Mouse (Mus musculus) heart, adult 9 months (tissue): ENCODE measurements around the gene Cfap58.

Experiments
- DNase-seq, 2 experiments: peaks; one replicate each; pipeline ENCODE4 v3.0.0; 2022; ENCODE audit warnings: low spot score in 2 of 2

Cfap58 gene

DNA sequence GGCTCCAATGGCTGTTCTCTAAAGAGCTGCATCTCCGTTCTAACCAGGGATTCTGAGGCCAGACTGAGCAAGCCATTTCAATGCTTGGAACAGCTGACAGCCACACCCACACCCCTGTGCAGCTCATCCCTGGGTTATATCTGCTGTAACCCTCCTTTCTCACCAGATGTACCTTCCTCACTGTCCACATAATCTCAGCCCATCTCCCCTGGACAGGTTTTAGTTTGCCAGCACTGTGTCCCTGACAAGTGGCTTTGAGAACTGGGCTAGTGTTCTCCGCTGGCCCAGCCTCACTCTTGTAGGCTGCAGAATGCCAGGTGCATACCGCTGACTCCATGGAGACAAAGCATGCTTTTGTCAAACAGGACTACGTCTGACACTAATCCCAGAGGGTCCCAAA is 20.1 kb upstream of the Cfap58 start:
- DNase-seq, result no peak

DNA sequence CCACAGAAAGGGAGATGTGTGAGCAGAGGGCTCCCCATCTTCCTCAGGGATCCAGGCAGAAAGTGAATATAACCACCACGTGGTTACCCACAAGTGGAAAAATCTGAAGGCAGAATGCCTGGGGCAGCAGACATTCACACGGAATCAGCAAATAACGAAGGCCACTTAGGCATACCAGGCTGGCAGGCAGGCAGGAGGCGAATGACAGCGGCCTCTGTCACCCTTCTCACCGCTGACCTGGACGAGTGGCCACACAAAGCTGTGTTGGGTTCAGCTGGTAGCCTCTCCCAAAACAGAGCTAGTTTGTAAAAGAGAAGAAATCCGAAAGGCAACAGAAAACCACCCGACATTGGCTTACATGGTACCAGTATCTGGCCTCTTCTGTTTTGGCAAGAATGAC is 19.5 kb upstream of the Cfap58 start:
- no peak for DNase-seq

DNA sequence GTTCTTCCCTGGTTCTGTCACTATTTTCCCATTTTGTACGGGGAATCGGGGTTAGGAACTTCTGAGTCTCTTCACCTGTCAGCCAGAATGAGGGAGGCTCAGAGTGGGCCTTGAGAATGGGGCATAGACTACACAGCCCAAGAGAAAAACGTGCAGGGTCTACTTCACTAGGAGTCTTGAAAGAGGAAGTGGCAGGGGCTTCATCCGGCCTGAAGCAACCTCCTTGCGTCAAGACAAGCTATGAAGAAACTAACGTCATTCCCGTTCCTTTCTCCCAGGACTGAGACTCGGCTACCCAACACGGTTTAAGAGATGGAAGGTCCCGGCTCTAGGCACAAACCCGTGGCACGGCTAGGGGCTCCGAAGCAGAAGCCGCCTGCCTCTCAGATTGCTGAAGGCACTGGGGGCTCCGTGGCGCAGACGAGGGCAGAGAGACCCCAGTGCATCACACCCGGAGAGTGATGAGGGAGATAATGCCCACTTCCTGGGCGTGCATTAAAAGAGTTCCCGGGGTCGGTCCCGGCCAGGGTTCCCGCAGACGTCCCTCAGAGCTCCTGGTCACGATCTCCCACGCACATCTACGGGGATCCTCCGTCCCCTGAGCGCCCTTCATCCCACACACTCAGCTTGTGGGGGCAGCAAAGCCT is 18.9 kb upstream of the Cfap58 start:
- peak in 1 of 2 experiments; percentile 31 for DNase-seq

DNA sequence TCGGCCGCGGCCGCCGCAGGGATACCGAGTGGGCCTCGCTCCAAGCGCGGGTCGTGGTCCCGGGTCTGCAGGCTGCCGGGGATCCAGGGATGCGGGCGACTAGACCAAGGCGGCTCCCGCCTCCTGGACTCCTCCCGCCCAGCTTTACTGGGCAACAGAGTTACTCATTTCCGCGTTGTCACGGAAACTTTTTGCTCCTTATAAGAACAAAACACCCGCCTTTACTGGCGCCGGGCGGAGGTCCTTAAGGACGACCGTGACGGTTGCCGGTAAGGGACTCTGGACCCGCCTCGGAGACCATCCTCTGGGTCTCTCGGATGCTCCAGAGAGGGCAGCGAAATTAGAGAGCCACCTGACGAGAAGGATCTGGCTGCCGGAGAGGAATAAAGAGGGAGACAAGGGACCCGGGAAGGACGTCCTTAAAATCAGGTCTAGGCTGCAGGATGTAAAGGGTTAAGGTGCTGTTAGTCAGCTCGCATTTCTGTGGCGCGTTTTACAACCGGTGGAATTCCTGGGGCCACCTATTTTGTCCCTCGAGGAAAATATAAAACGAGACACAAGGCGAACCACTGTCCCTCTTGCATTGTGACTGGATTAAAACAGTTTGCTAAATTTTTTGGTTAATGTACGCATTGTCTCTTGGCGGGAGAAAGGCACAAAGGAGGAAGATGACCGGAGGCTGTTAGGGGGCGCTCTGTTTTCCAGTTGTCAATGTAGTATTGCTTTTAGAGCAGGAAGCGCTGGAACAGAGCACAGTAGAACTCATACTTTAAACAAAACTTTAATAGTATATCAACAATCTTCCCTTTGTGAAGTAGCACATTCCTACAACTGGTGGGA is 18.1 kb upstream of the Cfap58 start, which contains the start of the genes Cfap43 and Itprip:
Gene Cfap43, minus strand, starts transcription at position 162 of the 840 bp plus-strand sequence.
Gene Itprip, minus strand, starts transcription at position 174 of the 840 bp plus-strand sequence.
- peak; percentile 91 to 93 for DNase-seq

DNA sequence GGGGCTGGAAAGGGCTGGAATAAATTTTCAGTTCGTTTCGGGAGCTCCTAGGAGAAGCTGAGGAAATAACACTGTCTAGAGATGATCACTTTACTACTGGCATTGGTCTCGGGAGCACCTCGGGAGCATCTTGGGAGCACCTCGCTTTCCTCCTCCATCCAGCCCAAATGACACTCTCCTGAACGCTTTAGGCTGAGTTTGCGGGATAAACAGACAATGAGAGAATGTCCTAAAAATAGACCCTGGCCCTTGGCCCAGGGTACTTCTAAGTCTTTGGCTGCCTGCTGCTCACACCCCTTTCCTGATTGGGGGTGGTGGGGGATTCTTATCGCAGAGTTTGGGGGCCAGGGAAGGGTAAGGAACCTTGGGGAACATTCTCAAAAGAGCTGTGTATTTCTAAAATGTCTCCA is 17.5 kb upstream of the Cfap58 start:
- peak; percentile 64 to 82 for DNase-seq

DNA sequence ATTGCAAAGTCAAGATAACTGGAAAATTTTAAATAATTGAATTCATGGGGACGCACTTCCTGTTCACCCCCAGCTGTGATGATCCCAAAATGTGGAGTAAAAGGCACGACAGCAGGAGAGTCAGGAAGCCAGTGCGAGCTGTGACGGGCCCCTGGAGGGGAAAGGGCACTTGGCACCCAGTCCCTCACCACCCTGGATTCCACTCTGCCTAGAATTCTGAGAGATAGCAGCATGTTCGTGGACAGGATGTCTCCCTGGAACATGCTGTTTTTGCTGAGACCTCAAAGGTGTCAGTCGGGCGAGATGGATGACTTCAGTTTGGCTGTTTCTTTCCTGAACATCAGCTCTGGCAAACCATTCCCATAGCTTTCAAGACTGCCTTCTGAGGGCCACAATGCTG is 11.7 kb upstream of the Cfap58 start:
- no peak for DNase-seq

DNA sequence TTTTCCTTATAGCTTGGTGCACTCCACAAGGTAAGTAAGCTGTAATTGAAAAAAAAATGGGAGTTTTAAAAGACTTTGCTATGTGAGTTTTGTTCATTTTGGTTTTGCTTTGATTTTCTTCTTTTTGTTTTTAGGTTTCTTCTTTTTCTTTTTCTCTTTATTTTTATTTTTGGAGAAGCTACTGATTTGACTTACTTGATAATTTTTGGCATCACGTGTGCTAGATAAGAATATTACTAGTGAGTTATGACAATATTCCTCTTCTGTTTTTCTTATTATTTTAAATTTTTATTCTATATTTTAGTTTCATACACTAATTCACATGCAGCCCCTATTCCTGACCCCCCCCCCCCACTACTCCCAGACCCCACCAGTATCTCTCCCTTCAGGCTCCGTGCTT is 10.4 kb upstream of the Cfap58 start:
- DNase-seq, result no peak

DNA sequence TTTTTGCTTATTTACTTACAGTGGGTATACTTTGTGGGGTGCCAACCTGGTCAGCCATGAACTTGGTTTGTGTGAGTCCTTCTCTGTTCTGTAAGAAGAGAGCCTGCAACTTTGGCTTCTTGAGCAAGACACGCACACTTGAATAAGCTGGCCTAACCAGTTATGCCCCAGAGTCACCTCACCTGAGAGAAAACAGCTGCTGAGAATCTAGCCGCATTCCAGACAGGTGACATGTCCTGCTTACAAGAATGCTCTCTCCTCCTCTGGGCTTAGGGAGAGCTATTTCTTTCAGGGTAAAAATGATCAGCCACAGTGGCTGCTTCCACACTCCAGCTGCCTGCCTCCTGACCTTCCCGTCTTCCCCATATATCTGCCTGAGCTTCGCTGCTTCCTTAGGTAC is 8.4 kb upstream of the Cfap58 start:
- DNase-seq, result no peak

DNA sequence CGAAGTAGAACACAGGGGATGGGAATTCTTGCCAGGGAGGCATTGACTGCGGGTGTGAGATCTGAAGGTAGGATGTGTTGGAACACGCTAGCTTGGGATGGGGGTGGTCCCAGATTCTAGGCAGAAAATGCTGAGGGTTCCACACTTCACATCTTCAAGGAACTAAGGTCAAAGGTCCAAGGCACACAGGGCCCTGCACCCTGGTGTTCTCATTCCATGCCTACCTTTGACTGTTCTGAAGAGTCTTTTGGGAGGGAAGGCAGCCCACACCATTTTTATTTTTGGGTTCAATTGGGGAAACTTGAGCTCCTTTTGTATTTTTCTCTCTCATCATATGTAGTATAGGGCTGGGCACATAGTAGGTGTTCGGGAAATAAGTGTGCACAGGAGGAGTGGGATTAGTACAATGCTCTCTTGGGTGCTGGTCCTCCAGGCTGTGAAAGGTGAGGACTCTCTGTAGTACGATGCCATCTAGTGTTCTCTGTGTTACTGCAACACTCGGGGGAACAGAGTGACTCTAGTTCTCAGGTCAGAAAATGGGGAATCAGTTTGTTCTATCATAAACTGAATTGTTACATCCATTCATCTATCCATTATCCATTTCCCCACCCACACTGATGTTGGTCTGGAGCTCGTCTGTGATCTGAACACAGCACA is 5.4 kb upstream of the Cfap58 start:
- DNase-seq, result peak in 1 of 2 experiments; percentile 29

DNA sequence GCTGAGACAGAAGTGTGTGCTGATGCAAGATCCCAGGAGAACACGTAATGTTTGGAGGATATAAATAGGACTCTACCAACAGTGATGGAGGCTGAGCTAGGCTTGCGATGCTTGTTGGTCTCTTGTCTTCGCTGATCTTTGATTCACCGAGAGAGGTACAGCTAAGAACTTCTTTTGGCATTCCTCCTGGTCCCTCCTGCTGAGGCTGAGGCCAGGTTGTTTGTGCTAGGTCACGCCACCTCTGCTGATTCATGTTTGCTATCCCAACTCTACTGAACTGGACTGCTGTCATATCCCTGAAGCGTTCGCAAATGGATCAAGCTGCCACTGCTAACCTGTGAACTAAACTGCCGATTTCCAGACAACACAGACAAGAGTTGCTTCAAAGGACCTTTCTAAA is 3.3 kb upstream of the Cfap58 start:
- no peak for DNase-seq

DNA sequence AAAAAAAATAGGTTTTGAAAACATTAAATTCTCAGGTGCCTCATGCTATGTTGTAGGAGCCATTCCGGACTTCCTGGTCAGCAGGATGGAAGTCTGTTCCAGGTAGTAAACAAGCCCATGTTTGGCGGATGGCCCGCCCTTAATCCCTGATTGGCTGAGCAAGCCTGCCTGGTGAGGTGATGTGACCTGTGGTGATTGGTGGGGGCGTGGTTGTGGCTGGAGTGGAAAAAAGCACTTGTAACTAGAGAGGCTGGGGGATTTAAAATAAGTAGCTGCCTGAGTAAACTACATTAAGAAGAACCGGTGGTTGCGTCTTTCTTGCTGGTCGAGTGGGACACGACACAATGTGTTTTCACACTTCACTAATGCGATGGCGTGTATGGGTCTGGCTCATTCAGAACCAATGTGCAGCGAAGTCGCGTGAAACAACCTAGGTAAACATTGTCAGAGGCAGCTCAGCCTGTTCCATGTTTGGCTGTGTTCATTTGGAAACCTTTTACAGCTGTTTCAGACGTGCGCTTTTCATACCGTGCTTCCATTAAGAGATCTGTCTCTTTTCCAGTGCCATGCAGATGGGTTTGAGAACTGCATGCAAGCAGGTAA is 2.7 kb upstream of the Cfap58 start:
- no peak for DNase-seq

DNA sequence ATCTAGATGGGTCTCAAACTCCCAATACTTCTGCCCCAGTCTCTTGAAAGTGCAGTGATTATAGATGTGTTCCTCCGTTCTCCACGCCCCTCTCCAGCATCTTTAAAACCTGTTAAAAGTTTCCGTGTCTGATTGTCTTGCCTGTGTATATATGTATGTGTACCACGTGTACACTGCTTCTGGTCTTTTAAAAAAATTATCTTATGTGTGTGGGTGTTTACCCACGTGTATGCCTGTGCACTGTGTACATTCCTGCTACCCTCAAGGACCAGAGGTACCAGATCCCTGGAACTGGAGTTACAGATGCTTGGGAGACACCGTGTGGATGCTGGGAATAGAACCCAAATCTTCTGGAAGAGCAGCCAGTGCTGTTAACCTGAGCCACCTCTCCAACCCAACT is 1.9 kb upstream of the Cfap58 start:
- no peak for DNase-seq

DNA sequence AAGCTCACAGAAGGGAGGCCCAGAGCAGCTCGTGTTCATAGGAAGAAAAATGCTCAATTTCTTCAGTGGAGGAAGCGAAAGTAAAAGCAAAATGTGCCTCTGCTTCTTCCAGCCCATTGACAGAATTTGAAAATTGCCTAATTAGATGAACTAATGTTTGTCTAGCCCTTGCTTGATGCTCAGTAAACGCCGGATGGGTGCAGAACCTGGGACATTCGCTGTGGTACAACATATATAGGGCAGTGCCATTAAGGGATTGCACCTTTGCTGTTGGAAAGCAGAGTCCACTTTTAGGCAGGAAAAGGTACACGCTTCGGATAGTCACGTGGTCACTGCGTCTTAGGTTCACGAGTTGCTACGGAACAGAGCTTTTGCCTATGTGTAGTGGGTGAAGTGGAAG is 985 bp upstream of the Cfap58 start:
- DNase-seq, result no peak

DNA sequence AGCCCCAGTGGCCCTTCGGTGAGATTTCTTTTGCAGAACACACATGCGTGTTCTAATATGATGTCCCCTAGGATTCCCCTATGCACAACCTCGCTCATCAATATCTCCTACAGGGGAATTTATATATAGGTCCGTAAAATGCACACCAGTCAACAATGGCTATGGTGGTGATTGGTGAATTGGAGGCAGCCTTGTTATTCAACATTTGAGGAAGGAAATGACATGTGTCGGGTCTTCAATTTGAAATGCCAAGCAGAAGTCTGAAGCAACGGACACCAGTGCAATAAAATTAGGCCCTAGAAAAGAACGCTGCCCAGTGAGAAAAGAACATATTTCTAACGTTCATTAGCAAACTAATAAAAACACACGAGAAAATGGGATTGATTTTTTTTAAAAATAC is 537 bp upstream of the Cfap58 start:
- no peak for DNase-seq

DNA sequence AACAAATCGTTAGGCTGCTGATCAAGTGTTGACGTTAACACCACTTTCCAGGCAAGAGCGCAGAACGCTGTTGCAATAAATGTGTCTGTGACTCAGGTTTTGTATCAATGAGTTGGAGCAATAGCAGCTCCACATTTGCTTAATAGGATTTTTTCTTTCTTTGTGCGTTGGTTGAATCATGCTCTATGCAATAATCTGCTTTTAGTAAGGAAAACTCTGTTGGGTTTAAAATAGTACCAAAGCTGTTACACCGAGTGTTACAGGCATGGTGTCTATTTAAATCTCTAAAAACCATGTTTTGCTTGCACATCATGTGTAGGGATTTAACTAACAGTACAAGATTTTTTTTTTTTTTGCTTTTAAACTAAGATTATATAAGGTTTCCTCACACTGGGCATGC is 1.9 kb downstream of the Cfap58 start:
- no peak for DNase-seq

DNA sequence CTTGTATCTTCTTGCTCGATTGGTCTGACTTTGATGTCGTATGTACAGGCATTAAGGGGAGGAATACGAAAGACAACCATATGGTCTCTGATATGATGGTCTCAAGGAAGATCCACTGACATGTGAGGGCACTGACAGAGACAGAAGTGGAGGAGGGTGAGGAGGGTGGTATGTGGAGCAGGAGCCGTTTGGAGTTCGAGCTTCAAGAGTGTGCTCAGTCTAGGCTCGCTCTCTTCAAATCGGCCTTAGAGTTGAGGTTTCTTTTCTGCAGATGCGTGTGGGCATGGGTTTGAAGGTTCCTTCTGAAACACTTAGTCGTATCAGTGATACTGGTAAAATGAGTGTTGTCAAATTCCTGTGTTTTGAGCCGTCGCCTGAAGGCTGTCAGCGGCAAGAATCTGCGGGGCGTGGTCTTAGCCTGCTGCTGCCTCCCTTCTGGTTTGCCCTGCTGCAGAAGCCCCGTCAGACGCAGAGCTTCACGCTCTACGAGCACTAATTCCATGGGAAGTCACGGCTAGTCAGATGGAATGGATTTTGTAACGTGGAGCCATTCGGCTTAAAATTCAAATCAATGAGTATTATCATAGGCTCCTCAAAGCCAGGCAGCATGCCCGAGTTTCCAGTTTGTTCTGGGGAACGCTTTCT is 9.5 kb downstream of the Cfap58 start:
- no peak for DNase-seq

DNA sequence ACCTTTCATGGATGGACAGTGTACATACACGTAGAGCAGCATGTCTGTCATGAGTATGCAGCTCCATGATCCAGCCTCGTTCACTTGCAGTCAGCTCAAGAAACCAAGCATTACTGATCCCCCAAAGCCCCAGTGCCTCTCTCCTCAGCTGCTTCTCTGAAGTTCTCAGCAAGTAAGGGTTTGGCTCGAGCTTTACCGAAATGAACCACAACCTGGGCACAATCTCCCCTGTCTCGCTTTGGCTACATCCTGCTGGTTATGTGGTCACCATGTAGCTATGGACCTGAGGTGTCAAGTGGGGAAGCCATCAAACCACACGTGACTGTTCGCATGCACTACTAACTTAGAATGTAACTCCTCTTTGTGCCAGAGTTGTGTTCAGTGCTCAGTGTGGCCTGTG is 13.5 kb downstream of the Cfap58 start:
- DNase-seq, result no peak

DNA sequence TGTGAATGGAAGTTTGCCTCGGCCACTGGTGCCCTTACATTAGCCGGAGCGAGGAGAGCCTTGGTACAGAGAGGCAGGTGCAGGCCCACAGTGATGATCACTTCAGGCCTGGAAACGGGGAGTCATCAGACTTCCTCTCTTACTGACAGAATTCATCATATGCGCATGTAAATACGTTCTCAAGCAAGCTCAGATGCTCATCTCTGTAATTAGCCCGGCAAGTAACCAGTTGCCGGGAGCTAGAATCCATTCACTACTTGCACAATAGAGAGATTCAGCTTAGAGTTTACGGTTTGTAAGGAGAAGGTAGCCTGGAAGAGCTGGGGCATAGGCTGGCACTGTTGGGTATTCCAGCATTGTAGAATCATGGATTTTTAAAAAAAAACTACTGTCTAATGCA is 15.7 kb downstream of the Cfap58 start:
- DNase-seq, result no peak

DNA sequence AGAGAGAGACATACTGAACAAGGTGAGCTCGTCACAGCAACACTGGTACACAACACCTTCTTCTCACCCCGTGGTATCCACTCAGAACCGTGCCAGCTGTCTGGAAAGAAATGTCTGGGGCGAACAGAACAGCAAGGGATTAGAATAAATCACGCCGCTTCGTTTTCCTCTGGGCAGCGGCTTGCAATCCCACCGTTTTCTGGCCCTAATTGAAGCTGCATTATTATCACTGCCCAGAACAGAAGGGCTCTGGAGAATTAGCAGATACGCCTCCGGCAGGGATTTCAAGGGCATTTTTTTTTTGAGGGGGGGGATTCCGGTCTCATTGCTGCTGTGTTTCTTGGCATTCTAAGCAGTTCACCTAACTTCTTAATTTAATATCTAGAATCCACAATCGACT is 20.7 kb downstream of the Cfap58 start:
- no peak for DNase-seq

DNA sequence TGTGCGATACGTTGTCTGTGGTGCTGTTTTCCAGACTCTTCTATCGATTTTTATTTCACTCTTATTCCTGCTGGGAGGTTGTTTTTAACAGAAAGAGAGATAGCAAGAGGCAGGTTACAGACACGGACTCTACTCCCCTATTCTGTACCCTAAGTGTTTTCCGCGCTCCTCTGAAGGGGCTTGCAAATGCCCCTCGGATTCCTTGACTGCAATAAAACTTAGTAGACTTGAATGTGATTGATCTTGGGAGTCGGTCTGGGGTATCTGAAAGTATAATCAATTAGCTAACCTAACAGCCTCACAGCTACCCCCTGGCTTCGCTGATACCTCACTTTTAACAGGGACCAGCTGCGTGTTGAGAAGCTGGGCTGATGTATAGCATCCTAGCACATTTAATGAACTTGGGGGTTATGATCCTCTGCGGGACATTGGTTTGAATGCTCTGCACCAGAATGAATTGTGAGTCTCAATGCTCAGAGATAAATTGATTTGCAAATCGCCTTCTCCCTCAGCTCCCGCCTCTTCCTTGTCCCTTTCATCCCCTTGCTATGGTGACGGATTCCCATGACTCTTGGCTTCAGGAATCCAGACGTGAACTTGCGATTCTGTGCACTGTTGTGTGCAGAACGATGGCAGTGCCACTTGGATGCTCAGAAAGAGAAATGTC is 31.7 kb downstream of the Cfap58 start:
- no peak for DNase-seq

DNA sequence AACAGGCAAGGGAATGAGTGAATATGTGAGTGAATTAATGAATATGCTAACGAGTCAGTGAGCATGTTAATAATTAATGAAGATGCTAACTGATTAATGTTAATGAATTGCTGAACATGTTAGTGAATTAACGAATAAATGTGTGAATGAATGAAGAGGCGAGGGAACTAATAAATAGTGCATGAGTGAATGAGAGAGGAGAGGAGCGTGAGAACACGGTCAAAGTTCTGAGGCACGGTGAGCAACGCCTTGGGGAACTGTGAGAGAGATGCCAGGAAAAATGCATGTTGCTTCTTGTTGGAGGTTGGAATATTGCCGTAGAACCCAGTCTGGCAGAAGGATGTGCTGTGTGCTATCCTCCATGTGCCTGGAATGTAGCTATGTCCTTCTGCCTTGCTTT is 33.6 kb downstream of the Cfap58 start:
- DNase-seq, result no peak
